Mouse (Mus musculus): ENCODE results near the gene Ift43. TPM values are rescaled to one million over a fixed set of nuclear protein-coding genes. Genes with fewer than 3 reads are reported as not detected.

Gene Ift43
- polyA plus RNA-seq, 1 experiment from 2014 or later, result 80.2 TPM

- no peak overlapping the region for H3K4me3 ChIP-seq (replicated peaks)
- no peaks in the 10 kb centered on the region for H3K9me3 ChIP-seq
- H3K9ac ChIP-seq (replicated peaks), result no peak overlapping the region; the same call in 1 of the 2 replicates
- H3K36me3 ChIP-seq, result no peaks in the 10 kb centered on the region
- peaks cover 62% of the 10 kb centered on the region for H3K4me1 ChIP-seq (replicated peaks)
- no peak for ATAC-seq
- H3K4me2 ChIP-seq (replicated peaks), result no peak overlapping the region
- 65% methylated on average over 11 of the region's 11 CpGs for WGBS
- H3K27ac ChIP-seq, result no peak overlapping the region
- H3K27me3 ChIP-seq, result peaks cover 6% of the 10 kb centered on the region; the same call in 1 of the 2 replicates
Observed at GRCm38 (mm10) chr12:86176675-86177339, 94.5 kb downstream of the Ift43 start.

GRCm38 (mm10) chr12:86179266-86179665, 96.9 kb downstream of the Ift43 start:
- peaks cover 6% of the 10 kb centered on the region; the same call in 1 of the 2 replicates for H3K27me3 ChIP-seq
- WGBS, result 67% methylated on average over 7 of the region's 7 CpGs
- no peak overlapping the region for H3K9ac ChIP-seq (replicated peaks)
- no peak overlapping the region for H3K4me3 ChIP-seq (replicated peaks)
- no peak overlapping the region for H3K4me2 ChIP-seq (replicated peaks)
- ATAC-seq, result no peak
- H3K9me3 ChIP-seq, result no peaks in the 10 kb centered on the region
- H3K27ac ChIP-seq, result 0 out of 2 replicates have a peak overlapping the region, but pooled peaks have one; percentile 22
- peaks cover 53% of the 10 kb centered on the region for H3K4me1 ChIP-seq (replicated peaks)
- H3K36me3 ChIP-seq, result no peaks in the 10 kb centered on the region

DNA sequence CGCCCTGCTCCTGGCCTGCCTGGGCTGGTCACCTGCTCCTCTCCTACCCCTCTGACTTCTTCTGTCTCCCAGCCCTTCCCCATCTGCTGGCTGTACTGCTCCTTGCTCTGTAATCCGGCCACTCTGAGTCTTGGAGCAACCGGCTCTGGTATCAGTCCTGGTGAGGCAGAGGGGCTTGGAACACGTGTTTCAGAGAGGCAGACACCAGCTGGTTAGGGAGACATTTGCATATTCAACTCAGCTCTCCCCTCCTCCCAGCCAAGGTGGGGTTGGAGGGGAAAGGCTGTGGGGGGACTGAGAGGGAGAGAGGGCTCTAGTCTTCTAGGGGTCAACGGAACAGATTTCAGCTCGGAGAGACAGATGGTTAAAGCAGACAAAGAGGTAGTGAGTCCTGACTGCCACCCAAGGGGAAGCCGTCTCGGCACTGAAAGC, 99.0 kb downstream of the Ift43 start:
- H3K4me3 ChIP-seq (replicated peaks), result no peak overlapping the region
- no peaks in the 10 kb centered on the region for H3K9me3 ChIP-seq
- H3K27me3 ChIP-seq, result no peaks in the 10 kb centered on the region
- no peaks in the 10 kb centered on the region for H3K36me3 ChIP-seq
- ATAC-seq, result peak; percentile 81
- no peak overlapping the region for H3K4me2 ChIP-seq (replicated peaks)
- peak overlapping the region; percentile 65 for H3K27ac ChIP-seq
- no peak overlapping the region for H3K9ac ChIP-seq (replicated peaks)
- peaks cover 34% of the 10 kb centered on the region for H3K4me1 ChIP-seq (replicated peaks)
- WGBS, result 11% methylated on average over 8 of the region's 8 CpGs

DNA sequence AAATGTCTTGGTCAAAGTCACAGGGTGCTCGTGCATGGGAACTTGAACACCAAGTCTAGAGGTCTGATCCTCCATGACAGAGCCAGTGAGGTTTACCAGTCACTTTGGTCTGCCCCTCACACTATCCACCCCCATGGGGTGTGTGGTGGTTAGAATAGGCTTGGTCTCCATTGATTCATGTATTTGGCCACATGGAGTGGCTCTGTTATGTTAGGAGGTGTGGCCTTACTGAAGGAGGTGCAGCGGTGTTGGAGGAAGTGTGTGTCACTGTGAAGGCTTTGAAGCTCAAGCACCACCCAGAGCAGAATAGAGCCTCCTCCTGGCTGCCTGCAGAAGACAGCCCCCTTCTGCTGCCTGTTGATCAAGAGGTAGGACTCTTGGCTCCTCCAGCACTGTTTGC, 99.5 kb downstream of the Ift43 start:
- peak overlapping the region; percentile 65 for H3K27ac ChIP-seq
- H3K9ac ChIP-seq (replicated peaks), result no peak overlapping the region
- no peak overlapping the region for H3K4me3 ChIP-seq (replicated peaks)
- H3K4me2 ChIP-seq (replicated peaks), result no peak overlapping the region
- H3K4me1 ChIP-seq (replicated peaks), result peaks cover 31% of the 10 kb centered on the region
- H3K36me3 ChIP-seq, result no peaks in the 10 kb centered on the region
- no peaks in the 10 kb centered on the region for H3K27me3 ChIP-seq
- 57% methylated on average over 2 of the region's 2 CpGs for WGBS
- peak; percentile 25 for ATAC-seq
- H3K9me3 ChIP-seq, result no peaks in the 10 kb centered on the region

DNA sequence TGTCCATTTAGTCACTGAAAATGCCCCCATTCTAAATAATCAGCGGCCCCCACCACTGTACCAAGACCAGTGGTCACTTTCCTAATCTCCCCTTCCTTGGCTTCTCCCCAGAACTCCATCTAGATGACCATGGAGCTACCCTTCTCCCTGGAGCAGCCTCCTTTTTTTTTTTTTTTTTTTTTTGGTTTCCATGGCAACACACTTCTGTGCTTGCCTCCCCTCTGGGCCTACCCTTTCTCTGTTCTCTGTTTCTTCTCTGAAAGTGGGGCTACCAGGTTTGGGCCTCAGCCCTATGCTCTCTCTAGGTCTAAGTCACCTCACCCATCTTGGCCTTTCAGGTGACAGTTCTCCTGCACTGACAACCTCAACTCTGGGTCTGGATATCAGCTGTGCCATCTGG, 100.1 kb downstream of the Ift43 start:
- no peak overlapping the region for H3K4me3 ChIP-seq (replicated peaks)
- H3K4me2 ChIP-seq (replicated peaks), result no peak overlapping the region
- no peak overlapping the region for H3K27ac ChIP-seq
- ATAC-seq, result no peak
- H3K9me3 ChIP-seq, result no peaks in the 10 kb centered on the region
- 71% methylated on average over 1 of the region's 1 CpGs for WGBS
- no peaks in the 10 kb centered on the region for H3K27me3 ChIP-seq
- H3K36me3 ChIP-seq, result no peaks in the 10 kb centered on the region
- H3K9ac ChIP-seq (replicated peaks), result no peak overlapping the region
- peaks cover 25% of the 10 kb centered on the region for H3K4me1 ChIP-seq (replicated peaks)

GRCm38 (mm10) chr12:86188161-86188560, 105.8 kb downstream of the Ift43 start:
- no peak overlapping the region for H3K4me2 ChIP-seq (replicated peaks)
- H3K9ac ChIP-seq (replicated peaks), result no peak overlapping the region
- no peaks in the 10 kb centered on the region for H3K27me3 ChIP-seq
- 67% methylated on average over 5 of the region's 5 CpGs for WGBS
- H3K9me3 ChIP-seq, result no peaks in the 10 kb centered on the region
- no peak overlapping the region for H3K4me3 ChIP-seq (replicated peaks)
- peaks cover 27% of the 10 kb centered on the region for H3K4me1 ChIP-seq (replicated peaks)
- ATAC-seq, result peak; percentile 28; the same call in 1 of the 2 replicates
- no peak overlapping the region for H3K27ac ChIP-seq
- no peaks in the 10 kb centered on the region for H3K36me3 ChIP-seq

GRCm38 (mm10) chr12:86189601-86190323, 107.4 kb downstream of the Ift43 start:
- Histone ChIP-seq H3K27me3 (no peaks in the 10 kb centered on the region), H3K4me3 (replicated peaks) (no peak overlapping the region), H3K9me3 (no peaks in the 10 kb centered on the region), H3K9ac (replicated peaks) (0 out of 2 replicates have a peak overlapping the region, but pooled peaks have one; percentile 14), H3K27ac (no peak overlapping the region), H3K4me1 (replicated peaks) (peaks cover 27% of the 10 kb centered on the region), H3K36me3 (no peaks in the 10 kb centered on the region), H3K4me2 (replicated peaks) (no peak overlapping the region)
- WGBS, result 28% methylated on average over 19 of the region's 19 CpGs
- ATAC-seq, result no peak

DNA sequence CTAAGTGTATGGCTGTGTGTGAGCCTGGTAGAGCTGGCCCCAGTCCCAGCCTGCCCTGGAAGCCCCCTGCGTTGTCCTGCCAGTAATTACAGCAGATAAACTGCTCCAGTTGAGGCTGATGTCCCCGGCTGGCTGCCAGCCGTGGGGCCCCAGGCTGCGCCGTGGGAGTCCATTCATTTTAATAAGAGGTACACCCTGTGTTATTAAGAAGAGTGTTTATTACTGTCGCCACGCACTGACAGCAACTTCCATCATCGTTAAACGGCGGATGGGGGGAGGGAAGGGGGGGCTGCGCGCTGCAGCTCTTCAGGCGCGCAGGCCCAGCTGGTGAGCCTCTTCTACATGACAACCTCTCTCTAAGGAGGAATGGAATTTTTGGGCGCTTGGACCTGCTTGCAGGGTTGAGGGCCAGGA, 109.7 kb downstream of the Ift43 start:
- H3K27ac ChIP-seq, result no peak overlapping the region
- no peak overlapping the region for H3K9ac ChIP-seq (replicated peaks)
- H3K9me3 ChIP-seq, result no peaks in the 10 kb centered on the region
- H3K4me3 ChIP-seq (replicated peaks), result no peak overlapping the region
- 48% methylated on average over 15 of the region's 15 CpGs for WGBS
- H3K27me3 ChIP-seq, result no peaks in the 10 kb centered on the region
- peaks cover 27% of the 10 kb centered on the region for H3K4me1 ChIP-seq (replicated peaks)
- H3K36me3 ChIP-seq, result no peaks in the 10 kb centered on the region
- H3K4me2 ChIP-seq (replicated peaks), result no peak overlapping the region
- ATAC-seq, result peak; percentile 34; the same call in 1 of the 2 replicates

GRCm38 (mm10) chr12:86196944-86197343, 114.6 kb downstream of the Ift43 start:
- no peak for ATAC-seq
- 96% methylated on average over 7 of the region's 7 CpGs for WGBS

GRCm38 (mm10) chr12:86203443-86204057, 121.2 kb downstream of the Ift43 start:
- no peak for ATAC-seq
- H3K9ac ChIP-seq (replicated peaks), result no peak overlapping the region
- H3K27ac ChIP-seq, result no peak overlapping the region
- WGBS, result 77% methylated on average over 8 of the region's 8 CpGs
- no peaks in the 10 kb centered on the region; the same call in 1 of the 2 replicates for H3K27me3 ChIP-seq
- H3K4me3 ChIP-seq (replicated peaks), result no peak overlapping the region
- H3K4me2 ChIP-seq (replicated peaks), result no peak overlapping the region
- H3K36me3 ChIP-seq, result no peaks in the 10 kb centered on the region
- no peaks in the 10 kb centered on the region for H3K9me3 ChIP-seq
- H3K4me1 ChIP-seq (replicated peaks), result no peaks in the 10 kb centered on the region

More at GRCm38 (mm10) chr12:86196944-86197343, 114.6 kb downstream of the Ift43 start:
- H3K36me3 ChIP-seq, result no peaks in the 10 kb centered on the region
- H3K27me3 ChIP-seq, result no peaks in the 10 kb centered on the region
- peaks cover 6% of the 10 kb centered on the region for H3K4me1 ChIP-seq (replicated peaks)
- no peaks in the 10 kb centered on the region for H3K9me3 ChIP-seq
- H3K4me2 ChIP-seq (replicated peaks), result no peak overlapping the region
- no peak overlapping the region for H3K27ac ChIP-seq
- no peak overlapping the region for H3K9ac ChIP-seq (replicated peaks)
- H3K4me3 ChIP-seq (replicated peaks), result no peak overlapping the region

DNA sequence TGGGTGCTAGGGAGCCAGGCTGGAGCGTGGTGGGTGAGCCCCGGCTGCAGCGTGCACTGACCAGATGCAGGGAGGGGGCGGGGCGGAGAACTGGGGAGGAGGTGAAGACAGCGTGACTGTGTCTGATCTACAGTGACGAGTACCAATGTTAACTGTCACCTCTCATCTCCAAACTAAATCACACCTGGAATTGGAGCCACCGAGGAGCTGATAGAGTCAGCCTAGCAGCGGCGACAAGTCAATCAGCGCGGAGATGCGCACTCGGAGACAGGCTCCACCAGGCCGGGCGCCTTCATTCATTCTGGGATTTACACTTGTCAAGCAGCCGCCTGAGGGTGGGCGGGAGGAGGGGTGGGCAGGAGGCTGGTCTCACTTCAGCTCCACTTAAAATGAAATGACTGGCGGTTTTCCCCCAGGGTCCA, 128.8 kb downstream of the Ift43 start:
- peak overlapping the region; percentile 21 for H3K4me3 ChIP-seq (replicated peaks)
- H3K4me1 ChIP-seq (replicated peaks), result peaks cover 45% of the 10 kb centered on the region
- no peaks in the 10 kb centered on the region for H3K36me3 ChIP-seq
- no peaks in the 10 kb centered on the region for H3K9me3 ChIP-seq
- 0 out of 2 replicates have a peak overlapping the region, but pooled peaks have one; percentile 28 for H3K9ac ChIP-seq (replicated peaks)
- ATAC-seq, result peak; percentile 63
- peak overlapping the region; percentile 54 for H3K4me2 ChIP-seq (replicated peaks)
- H3K27me3 ChIP-seq, result peaks cover 66% of the 10 kb centered on the region
- H3K27ac ChIP-seq, result no peak overlapping the region
- 3% methylated on average over 19 of the region's 19 CpGs for WGBS
